Mouse (Mus musculus) cortical plate, adult 2 months (tissue): ENCODE measurements around the gene Tm4sf20.

Source experiments
- CTCF ChIP-seq: fragments of 200-500 bp; IDR thresholded peaks from 2 replicates; pipeline ENCODE4 v1.5.1; 2011; ENCODE audit warnings: mild to moderate bottlenecking, control low read depth, low read length; ENCODE audit not compliant: insufficient read depth; ENCODE audit errors: extremely low read depth
- POLR2A ChIP-seq: fragments of 200-500 bp; IDR thresholded peaks from 2 replicates; pipeline ENCODE4 v1.6.1; 2011; ENCODE audit warnings: mild to moderate bottlenecking, low read length, control low read depth; ENCODE audit not compliant: insufficient read depth; ENCODE audit errors: extremely low read depth

DNA sequence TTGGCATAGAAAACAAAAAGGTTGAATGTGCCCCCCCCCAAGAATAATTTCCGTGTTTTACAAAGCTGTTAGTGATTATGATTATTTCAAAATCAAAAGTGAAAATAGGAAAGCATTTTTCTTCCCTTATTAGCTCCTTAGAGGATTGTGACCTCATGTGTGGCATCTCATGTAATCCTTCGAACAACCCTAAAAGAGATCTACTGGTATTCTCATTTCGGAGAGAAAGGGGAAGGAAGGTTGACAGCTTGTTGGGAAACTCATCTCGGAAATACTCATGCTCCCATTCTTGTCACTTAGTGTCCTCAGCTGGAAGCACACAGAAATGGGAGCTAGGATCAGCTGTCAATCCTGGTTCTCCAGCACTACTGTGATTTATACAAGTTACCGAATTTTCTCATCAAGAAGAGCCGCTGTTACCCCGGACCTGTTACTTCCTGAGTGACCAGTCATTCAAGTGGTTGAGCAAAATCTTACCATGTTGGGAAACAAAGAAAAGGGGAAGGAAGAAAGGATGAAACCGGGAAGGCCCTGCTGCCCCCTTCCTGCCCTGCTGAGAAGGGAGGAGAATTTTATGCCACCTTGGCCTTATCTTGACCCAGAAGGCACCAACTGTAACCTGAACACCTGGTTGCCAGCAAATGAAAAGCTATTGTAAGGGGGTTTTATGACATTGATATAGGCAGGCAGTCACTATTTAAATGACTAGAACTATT lies 6.6 kb downstream of the Tm4sf20 start:
- TF ChIP-seq CTCF = no peak
- TF ChIP-seq POLR2A = no peak
